Mouse (Mus musculus) heart, postnatal 10 days (tissue): ENCODE measurements at regions not wholly inside any gene's neighbourhood (a gene's known extent, or its start where the extent isn't known, plus 50 kb on each side); places are given as distances from the start of the nearest gene placed in this dataset.
A peak's percentile ranks its signal among the peaks of the same experiment; 100 is the strongest.
"Not testable (repeated sequence)": the region's sequence is repeated elsewhere in the genome, so short reads cannot be mapped to it uniquely, and the experiment has no call there.

ENCODE experiments used
- DNase-seq, 2 experiments: peaks; one replicate each; pipeline ENCODE4 v3.0.0; 2021
- intact Hi-C: fragments of 180-260 bp; cut with DNase I; formaldehyde crosslinking; loops from one replicate; pipeline ENCODE4 v1.15.1; 2025

DNA sequence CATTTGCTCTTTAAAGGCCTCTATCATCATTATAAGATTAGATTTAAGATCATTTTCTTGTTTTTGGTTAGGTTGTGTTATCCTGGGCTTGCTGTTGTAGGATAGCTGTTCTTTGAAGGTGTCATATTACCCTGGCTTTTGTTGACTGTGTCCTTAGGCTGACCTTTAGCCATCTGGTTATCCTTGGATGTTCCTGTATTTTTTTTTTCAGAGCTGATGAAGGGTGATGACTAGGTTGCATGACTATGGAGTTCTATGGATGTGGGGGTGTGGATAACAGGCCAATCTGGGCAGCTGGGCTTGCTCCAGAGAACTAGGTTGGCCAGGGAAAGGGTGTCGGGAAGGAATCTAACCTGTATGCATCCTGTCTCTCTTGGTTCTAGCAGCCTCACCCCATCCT, 74.2 kb downstream of the Dmrta1 start:
- intact Hi-C loops = no loop called here
- no peak for DNase-seq

DNA sequence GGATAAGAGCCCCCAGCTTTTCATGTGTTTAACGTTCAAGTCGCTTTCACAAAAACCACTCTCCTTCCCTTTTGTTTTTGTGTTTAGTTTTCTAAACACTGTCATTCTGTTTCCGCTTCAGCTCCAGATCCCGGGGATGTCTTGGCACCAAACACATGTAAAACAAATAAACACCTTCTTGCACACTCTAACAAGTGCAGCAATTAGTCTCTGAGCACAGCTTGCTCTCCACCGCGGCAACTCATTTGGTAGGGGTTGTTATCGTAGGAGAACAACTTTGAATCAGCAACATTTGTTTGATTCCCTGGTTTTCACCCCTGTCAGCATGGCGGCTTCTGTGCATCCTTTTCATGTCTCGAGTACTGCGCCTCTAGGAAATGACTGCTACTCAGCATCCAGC, 97.0 kb downstream of the Dmrta1 start:
- DNase-seq = no peak
- intact Hi-C loops = no loop called here

DNA sequence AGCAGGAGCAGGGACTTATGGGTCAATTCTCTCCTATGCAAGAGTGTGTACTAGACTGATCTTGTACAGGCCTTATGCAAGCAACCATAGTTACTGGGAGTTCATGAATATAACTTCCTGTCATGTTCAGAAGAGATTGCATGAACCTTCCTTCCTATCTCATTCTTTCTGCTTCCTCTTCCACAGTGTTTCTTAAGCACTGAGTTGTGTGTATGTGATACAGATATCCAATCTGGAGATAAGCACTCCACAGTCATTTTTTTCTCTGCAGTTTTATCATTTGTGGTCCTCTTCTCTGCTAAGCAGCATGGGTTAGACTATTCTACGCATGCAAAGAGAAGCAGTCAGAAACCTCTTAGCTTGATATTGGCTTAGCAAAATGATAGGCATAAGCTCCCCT, 102.3 kb downstream of the Dmrta1 start:
- intact Hi-C loops = no loop called here
- no peak for DNase-seq

DNA sequence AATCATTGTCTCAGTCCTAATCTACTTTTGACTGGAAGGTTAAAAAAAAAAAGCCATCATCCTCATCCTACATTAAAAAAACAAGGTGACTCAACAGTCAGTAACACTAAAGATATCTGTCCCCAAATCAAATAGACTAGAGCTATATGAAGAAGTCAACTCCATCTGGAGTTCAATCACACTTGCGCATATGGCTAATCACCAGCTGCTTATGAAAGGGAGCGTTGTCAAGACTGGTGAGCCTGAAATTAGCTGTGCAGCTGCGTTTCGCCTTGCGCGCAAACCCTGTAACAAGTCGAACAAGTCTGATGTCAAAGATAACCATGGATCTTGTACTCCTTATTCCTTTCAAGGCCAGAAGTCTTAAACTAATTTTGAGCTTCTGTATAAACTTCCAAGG, 137.6 kb downstream of the Dmrta1 start:
- DNase-seq = no peak
- intact Hi-C loops = no loop called here

DNA sequence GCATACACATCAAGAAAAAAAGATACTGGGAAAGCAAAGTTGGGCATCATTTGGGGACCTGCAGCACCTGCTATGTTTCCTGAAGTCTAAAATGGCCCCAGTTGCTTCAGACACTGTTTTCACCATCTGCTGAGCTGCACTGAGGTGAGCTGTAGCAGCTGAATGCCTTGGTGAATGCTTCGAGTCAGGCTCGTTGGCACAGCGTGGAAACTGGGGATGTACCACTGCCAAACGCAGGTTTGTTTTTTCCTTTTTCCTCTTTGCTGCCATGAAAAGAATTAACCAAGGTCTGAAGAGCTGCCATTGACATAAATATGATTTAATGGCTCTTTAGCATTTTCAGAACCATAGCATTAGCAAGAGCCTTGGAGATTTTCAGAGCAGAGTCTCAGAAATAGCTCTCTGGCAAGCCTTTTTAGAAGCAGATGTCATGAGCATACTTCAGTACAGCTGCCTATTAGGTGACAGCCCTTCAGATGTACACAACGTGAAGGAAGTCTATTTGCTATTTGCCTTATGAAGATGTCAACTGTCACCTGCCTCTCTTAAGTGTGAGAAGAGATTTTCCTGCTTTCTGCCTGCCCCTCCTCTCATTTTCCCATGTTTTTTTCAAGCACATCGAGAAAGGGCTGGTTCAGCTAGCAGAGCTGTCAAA, 155.4 kb downstream of the Dmrta1 start:
- no peak for DNase-seq
- intact Hi-C loops = no loop called here

DNA sequence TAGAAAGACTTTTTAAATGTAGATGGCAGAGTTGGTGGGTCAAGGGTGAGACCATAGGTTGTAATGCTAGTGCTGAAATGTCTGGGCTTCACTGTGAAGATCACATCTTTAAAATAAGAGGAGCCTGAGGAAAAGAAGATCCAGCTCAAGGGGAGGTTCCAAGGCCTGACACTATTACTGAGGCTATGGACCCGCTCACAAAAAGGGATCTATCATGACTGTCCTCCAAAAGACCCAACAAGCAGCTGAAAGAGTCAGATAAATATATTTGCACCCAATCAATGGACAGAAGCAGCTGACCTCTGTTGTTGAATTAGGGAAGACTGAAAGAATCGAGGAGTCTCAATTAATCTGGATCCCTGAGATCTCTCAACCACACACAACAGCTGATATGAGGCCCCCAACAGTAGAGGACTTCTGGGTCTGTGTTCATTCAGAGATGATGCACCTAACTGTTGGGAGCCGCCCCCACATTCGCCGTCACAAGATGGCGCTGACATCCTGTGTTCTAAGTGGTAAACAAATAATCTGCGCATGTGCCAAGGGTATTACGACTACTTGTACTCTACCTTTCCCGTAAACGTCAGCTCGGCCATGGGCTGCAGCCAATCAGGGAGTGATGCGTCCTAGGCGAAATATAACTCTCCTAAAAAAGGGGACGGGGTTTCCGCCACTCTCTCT, 196.3 kb downstream of the Dmrta1 start:
- peak; percentile 0 to 8 for DNase-seq

DNA sequence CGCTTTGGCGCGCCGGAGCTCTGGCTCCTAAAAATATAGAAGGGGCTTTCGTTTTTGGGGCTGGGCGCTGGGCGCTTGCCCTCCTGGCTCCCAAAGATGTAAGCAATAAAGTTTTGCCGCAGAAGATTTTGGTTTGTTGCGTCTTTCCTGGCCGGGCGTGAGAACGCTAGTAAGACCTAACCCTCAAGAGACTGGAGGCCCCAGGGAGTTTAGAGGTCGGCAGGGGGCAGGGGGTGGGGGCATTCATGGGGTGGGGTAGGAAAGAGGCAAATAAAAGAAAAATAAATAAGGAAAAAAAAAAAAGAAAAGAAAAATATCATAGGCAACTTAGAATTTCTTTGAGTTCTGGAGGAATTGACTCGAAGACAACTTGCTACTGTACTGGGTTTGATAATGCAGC, 196.9 kb downstream of the Dmrta1 start:
- intact Hi-C loops, DNase-seq: not testable (repeated sequence)

More for the DNA sequence above, 196.3 kb downstream of the Dmrta1 start:
- intact Hi-C loops = not testable (repeated sequence)

DNA sequence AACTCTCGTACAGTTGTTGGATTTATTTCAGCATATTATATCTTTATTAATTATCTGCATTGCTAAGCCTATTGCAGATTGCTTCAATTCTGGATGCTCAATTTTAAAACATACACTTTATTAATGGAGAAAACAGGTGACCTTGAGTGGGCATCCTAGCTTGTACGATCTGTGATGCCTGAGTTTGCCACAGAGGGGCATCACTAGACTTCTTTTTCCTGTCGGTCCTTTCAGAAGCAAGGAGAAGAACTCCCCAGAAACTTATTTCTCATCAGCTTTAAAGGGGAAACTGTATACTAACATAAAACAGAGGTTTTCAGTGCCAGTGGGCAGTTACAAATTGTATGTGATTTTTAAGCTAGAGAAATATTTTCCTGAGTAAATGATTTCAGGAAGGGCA, 201.8 kb downstream of the Dmrta1 start:
- no peak for DNase-seq
- intact Hi-C loops = no loop called here

DNA sequence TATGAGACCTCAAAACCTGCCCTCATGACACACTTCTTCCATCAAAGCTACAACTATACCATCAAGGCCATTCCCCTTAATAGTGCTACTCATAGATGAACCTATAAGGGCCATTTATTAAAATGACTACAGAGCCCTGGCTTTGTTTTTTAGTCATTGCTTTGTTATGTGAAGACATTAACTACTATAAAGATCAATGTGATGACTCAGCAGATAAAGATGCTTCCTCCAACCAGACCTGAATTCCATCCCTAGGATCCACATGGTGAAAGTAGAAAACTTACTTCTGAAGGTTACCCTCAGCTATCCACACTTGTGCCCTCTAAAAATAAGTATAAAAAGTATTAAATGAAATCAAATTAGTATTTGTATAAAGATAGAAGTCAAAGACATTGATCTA, 230.4 kb downstream of the Dmrta1 start:
- DNase-seq = no peak
- intact Hi-C loops = no loop called here

DNA sequence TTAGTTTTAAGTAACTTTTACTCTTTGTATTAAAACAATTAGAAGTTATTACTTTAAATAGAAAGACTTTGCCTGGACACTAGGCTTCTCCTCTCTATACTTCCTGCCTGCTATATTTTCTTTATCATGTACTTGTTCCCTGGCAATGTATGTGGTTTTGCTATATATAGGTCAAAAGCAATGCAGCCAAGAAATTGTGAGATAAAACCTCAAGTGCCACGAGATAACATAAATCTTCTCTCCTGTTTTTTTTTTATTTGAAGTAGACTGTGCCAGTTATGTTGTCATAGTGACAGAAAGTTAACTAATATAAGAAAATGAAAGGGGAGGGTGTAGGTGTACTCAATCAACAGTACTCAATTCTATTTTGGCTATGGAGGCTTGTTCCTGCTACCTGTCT, 258.4 kb downstream of the Dmrta1 start:
- no peak for DNase-seq

DNA sequence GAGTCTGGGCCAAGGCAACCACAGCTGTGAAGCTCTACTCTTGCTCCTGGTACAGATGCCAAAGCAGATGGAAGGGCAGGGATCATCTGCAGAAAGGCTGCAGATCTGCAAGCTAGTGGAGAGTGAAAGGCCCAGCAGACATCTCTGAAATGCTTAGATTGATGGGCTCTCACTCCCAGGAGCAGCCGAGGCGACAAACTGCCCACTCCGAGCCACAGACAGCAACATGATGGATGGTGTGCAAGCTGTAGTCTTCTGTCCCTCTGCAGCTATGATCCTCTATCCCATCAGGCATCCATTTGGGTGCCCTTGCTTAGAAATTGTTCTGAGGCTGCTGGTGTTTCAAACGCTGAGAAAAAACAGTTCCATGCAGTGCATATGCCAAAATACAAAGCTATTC, 262.1 kb downstream of the Dmrta1 start:
- intact Hi-C loops = no loop called here
- DNase-seq = no peak

More for the DNA sequence above, 258.4 kb downstream of the Dmrta1 start:
- intact Hi-C loops = no loop called here

DNA sequence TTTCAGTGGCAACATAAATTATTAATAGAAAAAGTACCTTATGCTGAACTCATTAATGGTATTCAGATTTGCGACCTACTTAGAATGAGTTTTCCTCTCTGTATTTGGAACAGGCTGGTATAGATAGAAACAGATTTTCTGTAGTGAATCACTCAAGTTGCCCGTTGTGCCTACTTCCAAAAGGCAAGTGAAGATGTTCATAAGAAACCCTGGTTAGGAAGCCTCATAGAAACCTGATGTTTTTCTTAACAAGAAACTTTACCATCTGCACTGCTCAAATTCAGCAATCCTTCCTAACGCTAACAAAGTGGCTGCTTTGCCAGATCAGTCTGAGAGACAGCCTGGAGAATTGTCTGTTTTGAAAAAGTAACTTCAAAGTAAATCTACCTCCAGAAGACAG, 242.5 kb upstream of the Zfp352 start:
- intact Hi-C loops = no loop called here
- no peak for DNase-seq

DNA sequence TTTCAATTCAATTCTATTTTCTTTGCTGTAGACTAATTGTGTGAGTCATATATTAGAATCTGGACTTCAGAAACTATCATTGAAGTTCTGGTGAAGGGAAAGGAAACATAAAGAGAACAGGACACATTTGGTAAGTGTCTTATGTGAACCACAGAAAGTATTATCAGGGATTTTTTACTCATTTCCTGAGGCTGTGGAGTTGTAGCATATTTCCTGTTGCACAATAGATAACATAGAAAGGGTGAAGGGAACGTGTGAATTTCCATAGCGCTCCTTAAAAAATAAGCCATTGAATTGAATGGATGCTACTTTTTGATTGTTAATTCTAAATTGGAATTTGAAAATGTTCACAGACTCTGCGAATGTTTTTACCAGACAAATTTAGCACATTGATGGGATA, 215.2 kb upstream of the Zfp352 start:
- no peak for DNase-seq
- intact Hi-C loops = no loop called here

DNA sequence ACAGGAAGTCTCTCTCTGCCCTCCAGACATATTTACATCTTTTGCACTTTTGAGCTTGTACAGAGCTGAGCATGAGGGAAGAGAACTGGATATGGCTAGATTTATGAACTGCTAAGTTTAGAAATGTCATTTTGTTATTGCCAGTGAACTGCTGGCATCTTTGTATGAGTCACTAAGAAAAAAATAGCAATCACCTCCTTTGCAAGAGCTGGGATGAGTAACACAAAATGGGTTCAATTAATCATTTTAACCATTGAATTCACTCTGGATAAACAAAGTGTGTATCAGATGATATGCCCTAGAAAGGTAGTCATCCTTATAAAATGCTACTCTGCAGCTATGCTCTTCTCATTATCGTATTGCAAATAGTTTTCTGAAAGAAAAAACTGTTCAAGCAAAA, 214.7 kb upstream of the Zfp352 start:
- DNase-seq = no peak

DNA sequence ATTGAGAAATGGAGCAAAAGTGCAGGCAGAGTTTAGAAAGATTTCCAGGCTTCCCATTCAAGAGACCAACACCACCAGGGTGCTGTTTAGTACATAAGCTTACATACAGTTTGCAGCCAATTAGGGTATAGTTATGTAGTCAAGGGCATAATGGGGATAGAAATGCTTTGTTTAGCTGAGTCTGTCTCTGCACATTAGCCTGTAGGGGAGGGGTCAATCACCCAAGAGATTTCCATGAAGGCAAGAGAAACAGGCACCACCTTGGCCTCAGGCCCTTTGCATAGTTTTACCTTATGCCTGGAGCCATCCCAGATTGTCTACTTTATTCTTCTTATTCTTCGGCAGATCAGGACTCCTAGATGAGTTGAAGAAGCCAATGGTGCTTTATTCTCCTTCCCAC, 205.9 kb upstream of the Zfp352 start:
- no peak for DNase-seq
- intact Hi-C loops = no loop called here

More for the DNA sequence above, 214.7 kb upstream of the Zfp352 start:
- intact Hi-C loops = no loop called here

DNA sequence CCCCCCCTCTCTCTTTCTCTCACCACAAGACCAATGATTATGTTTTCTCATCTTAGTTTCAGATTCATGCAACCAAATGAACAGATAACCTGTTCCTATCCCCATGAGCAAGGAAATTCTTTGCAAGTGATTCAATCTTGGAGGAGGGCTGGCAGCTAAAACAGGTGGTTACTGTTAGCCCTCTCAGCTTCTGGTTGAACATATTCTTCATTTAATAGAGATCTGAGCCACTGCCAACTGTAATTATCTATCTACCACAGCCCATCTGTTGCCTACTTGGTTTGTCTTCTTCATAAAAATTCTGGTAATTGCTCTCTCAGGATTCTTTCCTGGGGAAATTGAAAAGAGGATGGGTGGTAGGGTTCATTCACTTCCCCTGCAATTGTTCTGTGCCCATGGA, 204.4 kb upstream of the Zfp352 start:
- intact Hi-C loops = no loop called here
- DNase-seq = no peak
